Comparison of ENCODE assay signal across 16 mouse cellular contexts in the genomic region with DNA sequence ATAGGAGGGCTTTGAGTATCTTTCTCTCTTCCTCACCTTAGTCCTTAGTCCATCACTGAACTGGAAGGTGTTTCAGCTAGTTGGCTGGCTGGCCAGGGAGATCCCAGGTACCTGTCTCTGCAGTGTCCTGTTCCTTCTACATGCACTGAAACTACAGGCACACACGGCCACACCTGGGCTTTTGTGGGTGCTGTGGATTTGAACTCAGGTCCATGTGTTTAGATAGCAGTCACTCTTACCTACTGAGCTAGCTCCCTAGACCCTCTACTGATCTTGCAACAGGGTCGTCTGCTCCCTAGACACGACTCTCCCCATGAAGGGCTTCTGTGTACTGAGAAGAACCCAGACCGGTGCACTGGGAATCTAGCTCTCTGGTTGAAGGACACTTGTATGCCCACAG. TPM values are rescaled to one million over a fixed set of nuclear protein-coding genes. Genes with fewer than 3 reads are reported as not detected.
DNase-seq lines count a peak whose midpoint lies in the region; ATAC-seq and TF ChIP-seq lines count a peak whose summit lies in the region.
"Had no signal": no experiment of that assay in that cellular context is flagged by ENCODE, and none has a peak within 500 bp of the region (broad histone marks: within the 10 kb centered on the region; RNA-seq: fewer than 3 reads in every experiment).

No protein-coding gene starts in this region.

- intact Hi-C loops in gastrocnemius, adult 2 months (cut with DNase I): loop anchor here (2.0 kb wide), 1 partner anchor 22 kb away; no protein-coding TSS in a partner anchor
- intact Hi-C loops in gastrocnemius, postnatal 14 days (cut with DNase I; ENCODE audit: low total_unique reads): no loop called here
- intact Hi-C loops in heart, postnatal 10 days (cut with DNase I): no loop called here

- no peak for DNase-seq in gastrocnemius, adult 2 months
- DNase-seq in gastrocnemius, postnatal 14 days: no peak
- no peak for DNase-seq in heart, postnatal 10 days
- peak; percentile 51 for DNase-seq in midbrain, embryonic 11.5 days (ENCODE audit: low spot score, missing footprints)
- no peak for DNase-seq in midbrain, postnatal 0 days (ENCODE audit: low spot score)
- no peak for DNase-seq in thymus, postnatal 0 days (ENCODE audit: low spot score)
- DNase-seq in layer of hippocampus, adult 9-10 months (ENCODE audit: low spot score): no peak
- DNase-seq: cerebellum, adult 8-10 months; liver had no signal

- peak overlapping the region; percentile 82 for H3K27ac ChIP-seq in gastrocnemius, adult 2 months
- peak overlapping the region; percentile 81 for H3K27ac ChIP-seq in heart, embryonic 15.5 days
- no peak overlapping the region for H3K27ac ChIP-seq in midbrain, embryonic 11.5 days (ENCODE audit: low read depth, low read length)
- no peak overlapping the region for H3K27ac ChIP-seq in midbrain, postnatal 0 days (ENCODE audit: low read depth, low read length)
- H3K27ac ChIP-seq: embryonic facial prominence, embryonic 13.5 days; hindbrain, embryonic 14.5 days; neural tube, embryonic 12.5 days had no signal

- H3K4me3 ChIP-seq in gastrocnemius, adult 2 months: no peak overlapping the region
- H3K4me3 ChIP-seq in heart, embryonic 15.5 days: no peak overlapping the region
- H3K4me3 ChIP-seq in midbrain, embryonic 11.5 days (ENCODE audit: low read depth, low read length): no peak overlapping the region
- no peak overlapping the region for H3K4me3 ChIP-seq in midbrain, postnatal 0 days (ENCODE audit: low read depth, low read length)
- H3K4me3 ChIP-seq: embryonic facial prominence, embryonic 13.5 days; neural tube, embryonic 12.5 days had no signal

- WGBS in heart, embryonic 15.5 days: 63% methylated on average over 4 of the region's 4 CpGs
- WGBS in midbrain, embryonic 11.5 days: 90% methylated on average over 4 of the region's 4 CpGs
- 80% methylated on average over 4 of the region's 4 CpGs for WGBS in midbrain, postnatal 0 days

- TF ChIP-seq CTCF in gastrocnemius, adult 2 months (IDR thresholded peaks at IDR 0.05): no peak
- no peak for TF ChIP-seq CTCF in midbrain, postnatal 0 days (IDR thresholded peaks at IDR 0.05)

- H3K27me3 ChIP-seq in heart, embryonic 15.5 days: no peaks in the 10 kb centered on the region
- H3K27me3 ChIP-seq in midbrain, embryonic 11.5 days (ENCODE audit: control insufficient read depth, insufficient read depth, low read length): no peaks in the 10 kb centered on the region
- no peaks in the 10 kb centered on the region for H3K27me3 ChIP-seq in midbrain, postnatal 0 days (ENCODE audit: insufficient read depth, low read length)
- H3K27me3 ChIP-seq: embryonic facial prominence, embryonic 13.5 days; neural tube, embryonic 12.5 days had no signal

- no peak for ATAC-seq in heart, embryonic 15.5 days (replicated peaks; ENCODE audit: insufficient number of reproducible peaks, insufficient read depth, low FRiP score, low read depth)
- no peak for ATAC-seq in midbrain, embryonic 11.5 days (ENCODE audit: low FRiP score)
- no peak for ATAC-seq in midbrain, postnatal 0 days (ENCODE audit: low FRiP score)
- ATAC-seq: CD4-positive, CD25-positive, alpha-beta regulatory T cell, adult 4 months had no signal

- H3K9ac ChIP-seq in heart, embryonic 15.5 days: 0 out of 2 replicates have a peak overlapping the region, but pooled peaks have one; percentile 5
- no peak overlapping the region for H3K9ac ChIP-seq in midbrain, embryonic 11.5 days (ENCODE audit: low read length)
- no peak overlapping the region for H3K9ac ChIP-seq in midbrain, postnatal 0 days (replicated peaks; ENCODE audit: low read length, poor library complexity, severe bottlenecking)
- H3K9ac ChIP-seq: embryonic facial prominence, embryonic 13.5 days; hindbrain, embryonic 14.5 days; neural tube, embryonic 12.5 days had no signal

- peaks cover 52% of the 10 kb centered on the region for H3K4me1 ChIP-seq in heart, embryonic 15.5 days (replicated peaks)
- no peaks in the 10 kb centered on the region for H3K4me1 ChIP-seq in midbrain, embryonic 11.5 days (ENCODE audit: control insufficient read depth, insufficient read depth, low read length)
- H3K4me1 ChIP-seq in midbrain, postnatal 0 days (ENCODE audit: insufficient read depth, low read length): no peaks in the 10 kb centered on the region
- H3K4me1 ChIP-seq: neural tube, embryonic 12.5 days had no signal

- no peak overlapping the region for H3K4me2 ChIP-seq in heart, embryonic 15.5 days
- no peak overlapping the region for H3K4me2 ChIP-seq in midbrain, embryonic 11.5 days
- no peak overlapping the region for H3K4me2 ChIP-seq in midbrain, postnatal 0 days (ENCODE audit: low read depth, low read length, poor library complexity, severe bottlenecking)
- H3K4me2 ChIP-seq: embryonic facial prominence, embryonic 13.5 days; hindbrain, embryonic 14.5 days; neural tube, embryonic 12.5 days had no signal

- no peaks in the 10 kb centered on the region for H3K9me3 ChIP-seq in heart, embryonic 15.5 days (replicated peaks)
- no peaks in the 10 kb centered on the region for H3K9me3 ChIP-seq in midbrain, embryonic 11.5 days (ENCODE audit: control insufficient read depth, low read length)
- H3K9me3 ChIP-seq in midbrain, postnatal 0 days (ENCODE audit: low read length): no peaks in the 10 kb centered on the region
- H3K9me3 ChIP-seq: embryonic facial prominence, embryonic 13.5 days; G1E; neural tube, embryonic 12.5 days had no signal

- H3K36me3 ChIP-seq in heart, embryonic 15.5 days: peaks cover 14% of the 10 kb centered on the region; the same call in 1 of the 2 replicates
- H3K36me3 ChIP-seq in midbrain, embryonic 11.5 days (ENCODE audit: control insufficient read depth, insufficient read depth, low read length): peaks cover 2% of the 10 kb centered on the region; the same call in 1 of the 2 replicates
- H3K36me3 ChIP-seq in midbrain, postnatal 0 days (ENCODE audit: insufficient read depth, low read length): peaks cover 10% of the 10 kb centered on the region
- H3K36me3 ChIP-seq: G1E had no signal

RNA-seq across cellular contexts. Expression of gene Mmp15, which starts 25.0 kb away (rescaled TPM):
- total RNA-seq in gastrocnemius, adult 2 months (2021): 10 to 100 TPM; 13.8 to 17.0 TPM
- total RNA-seq in gastrocnemius, postnatal 14 days (2021): 10 to 100 TPM; 21.3 to 35.9 TPM
- polyA plus RNA-seq in heart, embryonic 15.5 days (2015; fragmentation: Nextera tagmentation; extraction: Ambion mirVana): 35.2 and 42.8 TPM in 2 replicates
- 100 to 1,000 TPM; 113 to 155 TPM for total RNA-seq in heart, postnatal 10 days (2021)
- 11.7 and 13.5 TPM in 2 replicates for polyA plus RNA-seq in midbrain, embryonic 11.5 days (2014; fragmentation: Nextera tagmentation; extraction: Ambion mirVana)
- 52.9 and 59.1 TPM in 2 replicates for total RNA-seq in midbrain, postnatal 0 days (2014; rRNA removed)
- polyA plus RNA-seq in midbrain, postnatal 0 days (2015; fragmentation: Nextera tagmentation; extraction: Ambion mirVana): 12.9 and 13.7 TPM in 2 replicates
- 4.0 and 4.5 TPM in 2 replicates for polyA plus RNA-seq in thymus, postnatal 0 days (2015; fragmentation: Nextera tagmentation; extraction: Ambion mirVana)
- total RNA-seq: monocyte, adult 5-6 weeks had no signal

RNA-seq across cellular contexts. Expression of gene Usb1, which starts 45.0 kb away (rescaled TPM):
- 1 to 10 TPM; 5.8 to 7.1 TPM for total RNA-seq in gastrocnemius, adult 2 months (2021)
- 1 to 10 TPM; 6.6 to 7.2 TPM for total RNA-seq in gastrocnemius, postnatal 14 days (2021)
- polyA plus RNA-seq in heart, embryonic 15.5 days (2015; fragmentation: Nextera tagmentation; extraction: Ambion mirVana): 26.7 and 32.0 TPM in 2 replicates
- 10 to 100 TPM; 17.2 to 23.9 TPM for total RNA-seq in heart, postnatal 10 days (2021)
- 33.3 and 37.6 TPM in 2 replicates for polyA plus RNA-seq in midbrain, embryonic 11.5 days (2014; fragmentation: Nextera tagmentation; extraction: Ambion mirVana)
- 65.8 and 87.0 TPM in 2 replicates for total RNA-seq in midbrain, postnatal 0 days (2014; rRNA removed)
- polyA plus RNA-seq in midbrain, postnatal 0 days (2015; fragmentation: Nextera tagmentation; extraction: Ambion mirVana): 28.9 and 30.1 TPM in 2 replicates
- 34.1 and 35.8 TPM in 2 replicates for polyA plus RNA-seq in thymus, postnatal 0 days (2015; fragmentation: Nextera tagmentation; extraction: Ambion mirVana)

RNA-seq across cellular contexts. Expression of gene Zfp319, which starts 45.4 kb away (rescaled TPM):
- total RNA-seq in gastrocnemius, adult 2 months (2021): 1 to 10 TPM; 3.3 to 4.4 TPM
- total RNA-seq in gastrocnemius, postnatal 14 days (2021): 1 to 10 TPM; 5.4 to 6.1 TPM
- 4.9 and 7.3 TPM in 2 replicates for polyA plus RNA-seq in heart, embryonic 15.5 days (2015; fragmentation: Nextera tagmentation; extraction: Ambion mirVana)
- total RNA-seq in heart, postnatal 10 days (2021): 10 to 100 TPM; 12.2 to 13.9 TPM
- polyA plus RNA-seq in midbrain, embryonic 11.5 days (2014; fragmentation: Nextera tagmentation; extraction: Ambion mirVana): 8.3 and 8.6 TPM in 2 replicates
- 20.1 and 21.4 TPM in 2 replicates for total RNA-seq in midbrain, postnatal 0 days (2014; rRNA removed)
- polyA plus RNA-seq in midbrain, postnatal 0 days (2015; fragmentation: Nextera tagmentation; extraction: Ambion mirVana): 11.2 and 11.7 TPM in 2 replicates
- 6.6 and 6.7 TPM in 2 replicates for polyA plus RNA-seq in thymus, postnatal 0 days (2015; fragmentation: Nextera tagmentation; extraction: Ambion mirVana)

RNA-seq across cellular contexts. Expression of gene Cfap20, which starts 57.6 kb away (rescaled TPM):
- 1 to 10 TPM; 6.5 TPM for total RNA-seq in gastrocnemius, adult 2 months (2021)
- 10 to 100 TPM in 1 of 2 experiments, 1 to 10 TPM in 1; 9.7 to 13.1 TPM for total RNA-seq in gastrocnemius, postnatal 14 days (2021)
- polyA plus RNA-seq in heart, embryonic 15.5 days (2015; fragmentation: Nextera tagmentation; extraction: Ambion mirVana): 146 and 147 TPM in 2 replicates
- 10 to 100 TPM; 42.7 to 57.6 TPM for total RNA-seq in heart, postnatal 10 days (2021)
- polyA plus RNA-seq in midbrain, embryonic 11.5 days (2014; fragmentation: Nextera tagmentation; extraction: Ambion mirVana): 139 and 142 TPM in 2 replicates
- 71.9 and 80.4 TPM in 2 replicates for total RNA-seq in midbrain, postnatal 0 days (2014; rRNA removed)
- 119 and 129 TPM in 2 replicates for polyA plus RNA-seq in midbrain, postnatal 0 days (2015; fragmentation: Nextera tagmentation; extraction: Ambion mirVana)
- polyA plus RNA-seq in thymus, postnatal 0 days (2015; fragmentation: Nextera tagmentation; extraction: Ambion mirVana): 94.4 and 104 TPM in 2 replicates

Comparison
In these comparisons a context has a peak if more than half of its experiments do, and no peak if none do; other contexts are left out.
1. H3K27ac ChIP-seq: peak in gastrocnemius, adult 2 months (single experiment) and heart, embryonic 15.5 days (single experiment); none in midbrain, embryonic 11.5 days (single experiment) and midbrain, postnatal 0 days (single experiment).